Mouse (Mus musculus) myocyte (in vitro differentiated cells): ENCODE results near the gene Ngly1. TPM values are rescaled to one million over a fixed set of nuclear protein-coding genes. Genes with fewer than 3 reads are reported as not detected.

Source experiments
- H3K27me3 ChIP-seq: one replicate; pipeline ENCODE4 v1.6.1; 2011; ENCODE audit not compliant: control insufficient read depth, insufficient read depth, insufficient read length
- H3K36me3 ChIP-seq: one replicate; pipeline ENCODE4 v1.6.1; 2011; ENCODE audit not compliant: control insufficient read depth, insufficient read depth
- H3K4me2 ChIP-seq: one replicate; pipeline ENCODE4 v1.6.1; 2011; ENCODE audit warnings: low read depth, control low read depth
- H3K4me3 ChIP-seq: one replicate; pipeline ENCODE4 v1.5.1; 2011; ENCODE audit warnings: mild to moderate bottlenecking, control low read depth, moderate library complexity
- H3K79me2 ChIP-seq: one replicate; pipeline ENCODE4 v1.6.1; 2011; ENCODE audit not compliant: control insufficient read depth, insufficient read depth
- H3ac ChIP-seq: one replicate; pipeline ENCODE4 v1.6.1; 2011; ENCODE audit not compliant: control insufficient read depth, insufficient read length
- CEBPB ChIP-seq: IDR thresholded peaks from 2 replicates; pipeline ENCODE4 v1.6.1; 2011; ENCODE audit warnings: mild to moderate bottlenecking, moderate library complexity; ENCODE audit not compliant: poor library complexity, insufficient read depth, severe bottlenecking
- E2F4 ChIP-seq: IDR thresholded peaks from one replicate; pipeline ENCODE4 v1.6.1; 2011; ENCODE audit warnings: mild to moderate bottlenecking, control low read depth, moderate library complexity; ENCODE audit not compliant: insufficient read depth
- MAX ChIP-seq: IDR thresholded peaks from one replicate; pipeline ENCODE4 v1.6.1; 2011; ENCODE audit warnings: low read depth, mild to moderate bottlenecking, control low read depth
- MYOD1 ChIP-seq, 3 experiments: IDR thresholded peaks; one replicate each; pipeline ENCODE4 v1.6.1; 2011; ENCODE audit warnings: control low read depth in 2 of 3, low read depth in 2 of 3, mild to moderate bottlenecking in 2 of 3, moderate library complexity in 1 of 3; ENCODE audit not compliant: insufficient read length in 2 of 3, control insufficient read depth in 1 of 3
- MYOG ChIP-seq, 3 experiments: IDR thresholded peaks; one replicate each; pipeline ENCODE4 v1.6.1; 2011; ENCODE audit warnings: control low read depth in 2 of 3, low read depth in 2 of 3, mild to moderate bottlenecking in 2 of 3; ENCODE audit not compliant: insufficient read length in 2 of 3, control insufficient read depth in 1 of 3, insufficient read depth in 1 of 3
- POLR2A ChIP-seq: IDR thresholded peaks from one replicate; pipeline ENCODE4 v1.6.1; 2011; ENCODE audit warnings: low read depth, mild to moderate bottlenecking, control low read depth, moderate library complexity; ENCODE audit not compliant: insufficient read length
- POLR2AphosphoS2 ChIP-seq: IDR thresholded peaks from one replicate; pipeline ENCODE4 v1.6.1; 2011; ENCODE audit warnings: low read depth, control low read depth; ENCODE audit not compliant: insufficient read length
- REST ChIP-seq: IDR thresholded peaks from one replicate; pipeline ENCODE4 v1.6.1; 2011; ENCODE audit warnings: mild to moderate bottlenecking, control low read depth, moderate library complexity; ENCODE audit not compliant: insufficient read depth, insufficient read length
- SRF ChIP-seq: IDR thresholded peaks from one replicate; pipeline ENCODE4 v1.6.1; 2011; ENCODE audit warnings: low read depth; ENCODE audit not compliant: control insufficient read depth, insufficient read length
- TCF12 ChIP-seq: IDR thresholded peaks from one replicate; pipeline ENCODE4 v1.6.1; 2011; ENCODE audit warnings: mild to moderate bottlenecking, control low read depth; ENCODE audit not compliant: poor library complexity, insufficient read depth, severe bottlenecking
- TCF3 ChIP-seq: IDR thresholded peaks from one replicate; pipeline ENCODE4 v1.6.1; 2011; ENCODE audit warnings: low read depth, control low read depth; ENCODE audit not compliant: insufficient read length
- USF1 ChIP-seq: IDR thresholded peaks from one replicate; pipeline ENCODE4 v1.6.1; 2011; ENCODE audit warnings: low read depth, mild to moderate bottlenecking, control low read depth, moderate library complexity
- polyA plus RNA-seq: library from polyadenylated mRNA; unstranded; fragments of >200 nt; fragmentation: generic; extraction: Trizol; gene quantifications from one replicate; pipeline ENCODE4 v1.2.1, GENCODE M21; 2012; ENCODE audit warnings: missing spikeins

Ngly1 gene
- polyA plus RNA-seq, 1 experiment, result 8.0 TPM

- Histone ChIP-seq H3K27me3 (no peaks in the 10 kb centered on the region), H3K4me2 (no peak overlapping the region), H3K79me2 (no peaks in the 10 kb centered on the region), H3ac (no peak overlapping the region), H3K36me3 (no peaks in the 10 kb centered on the region), H3K4me3 (no peak overlapping the region)
- TF ChIP-seq USF1 (no peak), SRF (no peak), MYOD1 (IDR thresholded peaks at IDR 0.05; ENCODE audit: control insufficient read depth in 1 of 3, insufficient read length in 2 of 3, low read depth in 2 of 3) (no peak), TCF3 (no peak), POLR2AphosphoS2 (no peak), REST (no peak), MYOG (IDR thresholded peaks at IDR 0.05; ENCODE audit: control insufficient read depth in 1 of 3, insufficient read depth in 1 of 3, insufficient read length in 2 of 3, low read depth in 2 of 3) (no peak), POLR2A (no peak)
These were observed 43.9 kb downstream of the Ngly1 start for GRCm38 (mm10) chr14:16293015-16293414.

GRCm38 (mm10) chr14:16293921-16294320 is 44.8 kb downstream of the Ngly1 start:
- TF ChIP-seq USF1, result no peak
- TF ChIP-seq CEBPB, result no peak
- no peak for TF ChIP-seq POLR2AphosphoS2
- no peak for TF ChIP-seq MAX
- no peak for TF ChIP-seq TCF3
- no peak for TF ChIP-seq SRF
- TF ChIP-seq E2F4, result no peak
- no peak for TF ChIP-seq MYOD1 (IDR thresholded peaks at IDR 0.05; ENCODE audit: control insufficient read depth in 1 of 3, insufficient read length in 2 of 3, low read depth in 2 of 3)
- no peak for TF ChIP-seq REST
- no peak for TF ChIP-seq TCF12
- TF ChIP-seq POLR2A, result no peak
- no peak for TF ChIP-seq MYOG (IDR thresholded peaks at IDR 0.05; ENCODE audit: control insufficient read depth in 1 of 3, insufficient read depth in 1 of 3, insufficient read length in 2 of 3, low read depth in 2 of 3)
- Histone ChIP-seq H3K79me2 (no peaks in the 10 kb centered on the region), H3K4me3 (no peak overlapping the region), H3K36me3 (no peaks in the 10 kb centered on the region), H3K4me2 (no peak overlapping the region), H3K27me3 (no peaks in the 10 kb centered on the region), H3ac (no peak overlapping the region)

GRCm38 (mm10) chr14:16296816-16297468 is 47.9 kb downstream of the Ngly1 start:
- Histone ChIP-seq H3K79me2 (no peaks in the 10 kb centered on the region), H3K4me2 (no peak overlapping the region), H3ac (no peak overlapping the region), H3K27me3 (no peaks in the 10 kb centered on the region), H3K4me3 (no peak overlapping the region), H3K36me3 (no peaks in the 10 kb centered on the region)
- TF ChIP-seq MYOD1 (IDR thresholded peaks at IDR 0.05; ENCODE audit: control insufficient read depth in 1 of 3, insufficient read length in 2 of 3, low read depth in 2 of 3), result no peak
- TF ChIP-seq REST, result no peak
- no peak for TF ChIP-seq USF1
- no peak for TF ChIP-seq CEBPB
- TF ChIP-seq POLR2A, result no peak
- no peak for TF ChIP-seq TCF12
- no peak for TF ChIP-seq TCF3
- TF ChIP-seq E2F4, result no peak
- TF ChIP-seq POLR2AphosphoS2, result no peak
- no peak for TF ChIP-seq SRF
- TF ChIP-seq MAX, result no peak
- TF ChIP-seq MYOG (IDR thresholded peaks at IDR 0.05; ENCODE audit: control insufficient read depth in 1 of 3, insufficient read depth in 1 of 3, insufficient read length in 2 of 3, low read depth in 2 of 3), result no peak

- no peaks in the 10 kb centered on the region for H3K27me3 ChIP-seq
- H3K36me3 ChIP-seq, result no peaks in the 10 kb centered on the region
- no peak overlapping the region for H3K4me2 ChIP-seq
- no peak overlapping the region for H3ac ChIP-seq
- no peak overlapping the region for H3K4me3 ChIP-seq
- no peak for TF ChIP-seq MYOG (IDR thresholded peaks at IDR 0.05; ENCODE audit: control insufficient read depth in 1 of 3, insufficient read depth in 1 of 3, insufficient read length in 2 of 3, low read depth in 2 of 3)
- TF ChIP-seq POLR2AphosphoS2, result no peak
- no peak for TF ChIP-seq MYOD1 (IDR thresholded peaks at IDR 0.05; ENCODE audit: control insufficient read depth in 1 of 3, insufficient read length in 2 of 3, low read depth in 2 of 3)
- no peak for TF ChIP-seq CEBPB
- no peak for TF ChIP-seq TCF3
- no peak for TF ChIP-seq TCF12
- TF ChIP-seq USF1, result no peak
- TF ChIP-seq REST, result no peak
- TF ChIP-seq E2F4, result no peak
- no peak for TF ChIP-seq POLR2A
- TF ChIP-seq MAX, result no peak
- no peak for TF ChIP-seq SRF
- no peaks in the 10 kb centered on the region for H3K79me2 ChIP-seq
These were observed 52.7 kb downstream of the Ngly1 start for GRCm38 (mm10) chr14:16301735-16302134.
